Mouse (Mus musculus): Measurements from ENCODE around the gene Rhot1. TPM values are rescaled to one million over a fixed set of nuclear protein-coding genes. Genes with fewer than 3 reads are reported as not detected.

Gene Rhot1
- polyA plus RNA-seq, 1 experiment from 2014 or later: 63.3 TPM

DNA sequence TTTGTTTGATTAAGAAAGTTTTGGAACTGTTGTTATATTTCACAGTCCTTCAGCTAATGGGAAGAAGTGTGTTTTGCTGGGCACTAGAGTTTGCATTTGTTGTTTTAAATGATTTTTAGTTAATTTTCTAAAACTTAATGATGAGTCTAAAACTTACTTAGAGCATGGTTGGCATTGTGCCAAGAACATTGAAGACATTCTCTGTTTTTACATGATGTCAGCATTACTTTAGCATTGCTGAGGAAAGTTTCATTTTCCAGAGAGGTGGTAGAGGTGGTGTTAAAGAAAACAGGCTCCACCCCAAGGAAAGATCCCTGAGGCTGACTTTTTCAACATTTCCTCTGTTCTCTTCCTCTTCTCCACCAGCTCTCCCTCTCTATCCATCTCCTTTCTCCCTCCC is 38.2 kb downstream of the Rhot1 start:
- H3K4me2 ChIP-seq: no peak overlapping the region
- no peaks in the 10 kb centered on the region for H3K27me3 ChIP-seq (ENCODE audit: insufficient read depth, low read length)
- peaks cover 86% of the 10 kb centered on the region for H3K36me3 ChIP-seq (ENCODE audit: insufficient read depth)
- ATAC-seq (ENCODE audit: insufficient read depth) (no peak), DNase-seq (peak; percentile 60)
- H3K27ac ChIP-seq (ENCODE audit: low read depth): no peak overlapping the region
- no peak overlapping the region for H3K4me3 ChIP-seq (ENCODE audit: low read depth, low read length)
- no peaks in the 10 kb centered on the region for H3K4me1 ChIP-seq (ENCODE audit: insufficient read depth)
- H3K9me3 ChIP-seq (ENCODE audit: low read depth, low read length): no peaks in the 10 kb centered on the region
- H3K9ac ChIP-seq: no peak overlapping the region
- TF ChIP-seq CTCF (IDR thresholded peaks at IDR 0.05; ENCODE audit: low read depth): no peak

DNA sequence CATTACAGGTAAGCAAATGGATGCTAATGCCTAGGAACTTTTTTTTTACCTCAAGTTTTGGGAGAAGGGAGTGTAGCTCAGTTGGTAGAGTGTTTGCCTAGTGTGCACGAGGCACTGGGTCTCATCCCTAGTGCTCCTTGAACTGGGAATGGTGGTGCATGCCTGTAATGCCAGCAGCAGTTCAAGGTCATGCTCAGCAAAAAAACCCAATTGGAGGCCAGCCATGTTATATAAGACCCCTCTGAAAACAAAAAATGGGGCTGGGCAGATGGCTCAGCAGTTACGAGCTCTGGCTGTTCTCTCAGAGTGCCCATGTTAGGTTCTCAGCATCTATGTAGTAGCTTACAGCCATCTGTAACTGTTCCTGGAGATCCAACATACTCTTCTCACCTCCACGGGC is 39.7 kb downstream of the Rhot1 start:
- Histone ChIP-seq H3K9ac (no peak overlapping the region), H3K36me3 (ENCODE audit: insufficient read depth) (peaks cover 77% of the 10 kb centered on the region), H3K27me3 (ENCODE audit: insufficient read depth, low read length) (no peaks in the 10 kb centered on the region), H3K4me3 (ENCODE audit: low read depth, low read length) (no peak overlapping the region), H3K27ac (ENCODE audit: low read depth) (no peak overlapping the region), H3K9me3 (ENCODE audit: low read depth, low read length) (no peaks in the 10 kb centered on the region), H3K4me2 (no peak overlapping the region), H3K4me1 (ENCODE audit: insufficient read depth) (no peaks in the 10 kb centered on the region)
- no peak for TF ChIP-seq CTCF (IDR thresholded peaks at IDR 0.05; ENCODE audit: low read depth)
- whole genome bisulfite sequencing: 87% methylated on average over 3 of the region's 3 CpGs
- DNase-seq: no peak
- ATAC-seq (ENCODE audit: insufficient read depth): no peak

DNA sequence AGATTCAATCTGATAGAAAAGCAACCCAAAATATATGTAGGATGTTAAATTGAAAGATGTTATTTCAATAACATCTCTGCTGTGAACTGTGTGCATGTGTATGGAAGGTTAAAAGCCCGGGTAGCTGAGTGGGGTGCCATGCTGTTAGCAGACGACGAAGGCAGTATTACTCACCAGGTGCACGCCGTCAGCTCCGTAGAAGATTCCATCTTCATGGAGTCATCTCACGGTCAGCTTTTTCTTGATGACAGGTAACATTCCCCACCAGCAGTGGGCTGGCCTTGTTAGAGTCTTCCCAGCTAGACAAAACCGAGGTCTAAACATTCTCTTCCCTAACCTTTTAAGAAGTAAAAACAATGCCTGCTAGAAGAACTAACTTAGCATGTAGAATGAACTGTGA is 55.3 kb downstream of the Rhot1 start:
- DNase-seq: no peak
- Histone ChIP-seq H3K36me3 (ENCODE audit: insufficient read depth) (peaks cover 52% of the 10 kb centered on the region), H3K9me3 (ENCODE audit: low read depth, low read length) (no peaks in the 10 kb centered on the region), H3K27ac (ENCODE audit: low read depth) (no peak overlapping the region), H3K4me1 (ENCODE audit: insufficient read depth) (no peaks in the 10 kb centered on the region), H3K4me3 (ENCODE audit: low read depth, low read length) (no peak overlapping the region), H3K27me3 (ENCODE audit: insufficient read depth, low read length) (no peaks in the 10 kb centered on the region), H3K4me2 (no peak overlapping the region), H3K9ac (no peak overlapping the region)
- TF ChIP-seq CTCF (IDR thresholded peaks at IDR 0.05; ENCODE audit: low read depth): no peak
- ATAC-seq (ENCODE audit: insufficient read depth): no peak
- WGBS: 87% methylated on average over 8 of the region's 8 CpGs

- Histone ChIP-seq H3K9me3 (ENCODE audit: low read depth, low read length) (no peaks in the 10 kb centered on the region; the same call in 1 of the 2 replicates), H3K4me3 (ENCODE audit: low read depth, low read length) (no peak overlapping the region), H3K9ac (no peak overlapping the region), H3K4me1 (ENCODE audit: insufficient read depth) (no peaks in the 10 kb centered on the region), H3K4me2 (no peak overlapping the region), H3K36me3 (ENCODE audit: insufficient read depth) (peaks cover 17% of the 10 kb centered on the region), H3K27ac (ENCODE audit: low read depth) (no peak overlapping the region), H3K27me3 (ENCODE audit: insufficient read depth, low read length) (no peaks in the 10 kb centered on the region)
- 73% methylated on average over 5 of the region's 5 CpGs for WGBS
- TF ChIP-seq CTCF (IDR thresholded peaks at IDR 0.05; ENCODE audit: low read depth): no peak
- DNase-seq (no peak), ATAC-seq (ENCODE audit: insufficient read depth) (no peak)
Observed at GRCm38 (mm10) chr11:80271096-80271495, 62.3 kb downstream of the Rhot1 start.

GRCm38 (mm10) chr11:80275011-80275410 is 66.2 kb downstream of the Rhot1 start:
- no peak overlapping the region for H3K4me3 ChIP-seq (ENCODE audit: low read depth, low read length)
- WGBS: 54% methylated on average over 3 of the region's 3 CpGs
- no peak for TF ChIP-seq CTCF (IDR thresholded peaks at IDR 0.05; ENCODE audit: low read depth)
- no peak overlapping the region for H3K4me2 ChIP-seq
- ATAC-seq (ENCODE audit: insufficient read depth) (no peak), DNase-seq (no peak)
- no peaks in the 10 kb centered on the region for H3K4me1 ChIP-seq (ENCODE audit: insufficient read depth)
- no peaks in the 10 kb centered on the region; the same call in 1 of the 2 replicates for H3K9me3 ChIP-seq (ENCODE audit: low read depth, low read length)
- H3K36me3 ChIP-seq (ENCODE audit: insufficient read depth): no peaks in the 10 kb centered on the region
- H3K27ac ChIP-seq (ENCODE audit: low read depth): no peak overlapping the region
- no peak overlapping the region for H3K9ac ChIP-seq
- H3K27me3 ChIP-seq (ENCODE audit: insufficient read depth, low read length): no peaks in the 10 kb centered on the region

DNA sequence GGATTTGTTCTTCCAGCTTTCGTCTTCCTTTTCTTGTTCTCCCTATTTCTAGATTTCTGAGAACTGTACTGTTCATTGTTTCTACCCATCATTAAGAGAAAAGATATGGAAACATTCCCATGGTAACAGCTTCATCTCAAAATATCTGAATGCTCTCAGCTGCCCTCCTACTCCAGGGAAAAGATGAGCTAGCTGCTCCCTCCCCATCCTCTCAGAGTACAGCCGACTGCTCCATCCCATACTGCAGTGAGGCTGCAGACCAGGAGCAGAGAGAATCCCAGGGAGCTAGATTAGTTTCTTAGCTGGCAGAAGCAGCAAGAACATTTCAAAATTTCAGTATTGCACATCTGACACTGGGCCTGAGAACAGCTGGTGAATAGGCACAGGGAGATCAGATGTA is 69.2 kb downstream of the Rhot1 start:
- no peak for TF ChIP-seq CTCF (IDR thresholded peaks at IDR 0.05; ENCODE audit: low read depth)
- H3K4me1 ChIP-seq (ENCODE audit: insufficient read depth): no peaks in the 10 kb centered on the region
- ATAC-seq (ENCODE audit: insufficient read depth): no peak
- no peak for DNase-seq
- H3K27ac ChIP-seq (ENCODE audit: low read depth): no peak overlapping the region
- 58% methylated on average over 2 of the region's 2 CpGs for WGBS
- H3K27me3 ChIP-seq (ENCODE audit: insufficient read depth, low read length): no peaks in the 10 kb centered on the region
- H3K9me3 ChIP-seq (ENCODE audit: low read depth, low read length): no peaks in the 10 kb centered on the region; the same call in 1 of the 2 replicates
- H3K9ac ChIP-seq: no peak overlapping the region
- H3K36me3 ChIP-seq (ENCODE audit: insufficient read depth): no peaks in the 10 kb centered on the region
- no peak overlapping the region for H3K4me2 ChIP-seq
- H3K4me3 ChIP-seq (ENCODE audit: low read depth, low read length): no peak overlapping the region

GRCm38 (mm10) chr11:80283786-80284185 is 75.0 kb downstream of the Rhot1 start:
- Histone ChIP-seq H3K4me1 (ENCODE audit: insufficient read depth) (no peaks in the 10 kb centered on the region), H3K4me2 (no peak overlapping the region), H3K9ac (no peak overlapping the region), H3K27ac (ENCODE audit: low read depth) (no peak overlapping the region), H3K36me3 (ENCODE audit: insufficient read depth) (no peaks in the 10 kb centered on the region), H3K4me3 (ENCODE audit: low read depth, low read length) (no peak overlapping the region), H3K9me3 (ENCODE audit: low read depth, low read length) (no peaks in the 10 kb centered on the region), H3K27me3 (ENCODE audit: insufficient read depth, low read length) (no peaks in the 10 kb centered on the region)
- 52% methylated on average over 3 of the region's 3 CpGs for WGBS
- DNase-seq (peak; percentile 14), ATAC-seq (ENCODE audit: insufficient read depth) (no peak)
- no peak for TF ChIP-seq CTCF (IDR thresholded peaks at IDR 0.05; ENCODE audit: low read depth)

- Histone ChIP-seq H3K36me3 (ENCODE audit: insufficient read depth) (no peaks in the 10 kb centered on the region), H3K27me3 (ENCODE audit: insufficient read depth, low read length) (no peaks in the 10 kb centered on the region), H3K4me1 (ENCODE audit: insufficient read depth) (no peaks in the 10 kb centered on the region), H3K9ac (no peak overlapping the region), H3K27ac (ENCODE audit: low read depth) (no peak overlapping the region), H3K4me3 (ENCODE audit: low read depth, low read length) (no peak overlapping the region), H3K4me2 (no peak overlapping the region), H3K9me3 (ENCODE audit: low read depth, low read length) (no peaks in the 10 kb centered on the region)
- no peak for ATAC-seq (ENCODE audit: insufficient read depth)
- no peak for TF ChIP-seq CTCF (IDR thresholded peaks at IDR 0.05; ENCODE audit: low read depth)
- no peak for DNase-seq
- WGBS: 28% methylated on average over 6 of the region's 6 CpGs
Observed at GRCm38 (mm10) chr11:80284641-80285040, 75.8 kb downstream of the Rhot1 start.

Measured in lung, embryonic 14.5 days (tissue).